Mouse (Mus musculus) thymus, postnatal 4 days (tissue): ENCODE data around the gene Tmem29.
"Not testable (repeated sequence)": the region's sequence is repeated elsewhere in the genome, so short reads cannot be mapped to it uniquely, and the experiment has no call there.

Source experiments
- DNase-seq: peaks from one replicate; pipeline ENCODE4 v3.0.0; 2021

The Tmem29 gene

GRCm38 (mm10) chrX:150458766-150459350 is at the start of gene Tmem29:
TSS of gene Tmem29 (minus strand) at chrX:150459154.
- DNase-seq = peak; percentile 85

GRCm38 (mm10) chrX:150508696-150509095 is 49.7 kb upstream of the Tmem29 start:
- DNase-seq = no peak

GRCm38 (mm10) chrX:150487811-150488210 is 28.9 kb upstream of the Tmem29 start:
- not testable (repeated sequence) for DNase-seq

GRCm38 (mm10) chrX:150486314-150487030 is 27.5 kb upstream of the Tmem29 start:
- not testable (repeated sequence) for DNase-seq

- peak; percentile 81 for DNase-seq
Observed at GRCm38 (mm10) chrX:150477854-150478780, 19.2 kb upstream of the Tmem29 start.

GRCm38 (mm10) chrX:150471416-150471815 is 12.5 kb upstream of the Tmem29 start:
- no peak for DNase-seq

GRCm38 (mm10) chrX:150468266-150468665 is 9.3 kb upstream of the Tmem29 start:
- no peak for DNase-seq

GRCm38 (mm10) chrX:150466817-150467216 is 7.9 kb upstream of the Tmem29 start:
- DNase-seq = not testable (repeated sequence)

GRCm38 (mm10) chrX:150460143-150460542 is 1.2 kb upstream of the Tmem29 start:
- no peak for DNase-seq

- peak; percentile 11 for DNase-seq
Observed at GRCm38 (mm10) chrX:150459411-150459927, 515 bp upstream of the Tmem29 start.

GRCm38 (mm10) chrX:150458136-150458535 is 818 bp downstream of the Tmem29 start:
- no peak for DNase-seq

GRCm38 (mm10) chrX:150440505-150441338 is 18.2 kb downstream of the Tmem29 start:
- DNase-seq = peak; percentile 87

- no peak for DNase-seq
Observed at GRCm38 (mm10) chrX:150436373-150436772, 22.6 kb downstream of the Tmem29 start.

- DNase-seq = no peak
Observed at GRCm38 (mm10) chrX:150435367-150435766, 23.6 kb downstream of the Tmem29 start.

- no peak for DNase-seq
Observed at GRCm38 (mm10) chrX:150413505-150413904, 45.4 kb downstream of the Tmem29 start.
